Mouse (Mus musculus): ENCODE data around the gene Hist3h2ba. TPM values are rescaled to one million over a fixed set of nuclear protein-coding genes. Genes with fewer than 3 reads are reported as not detected.

Hist3h2ba gene
- polyA plus RNA-seq (2012; rRNA removed): 13.3 and 15.4 TPM in 2 replicates

GRCm38 (mm10) chr11:58948542-58949479 is at the start of gene Hist3h2ba:
Gene Hist3h2ba, plus strand, starts transcription at chr11:58948920.

GRCm38 (mm10) chr11:58903511-58904409 is 45.0 kb upstream of the Hist3h2ba start, which contains the start of gene Zfp39:
Gene Zfp39, minus strand, starts transcription at chr11:58904225.

GRCm38 (mm10) chr11:58917745-58918366 is 30.9 kb upstream of the Hist3h2ba start, which contains the start of gene Btnl10:
Gene Btnl10, plus strand, starts transcription at chr11:58917908.

GRCm38 (mm10) chr11:58938322-58939087 is 10.2 kb upstream of the Hist3h2ba start, which contains the start of gene Rnf187:
Gene Rnf187, minus strand, starts transcription at chr11:58938916.

GRCm38 (mm10) chr11:58954420-58955142 is 5.9 kb downstream of the Hist3h2ba start, which contains the start of the genes Hist3h2a and Trim17:
Gene Hist3h2a, plus strand, starts transcription at chr11:58954685.
Gene Trim17, plus strand, starts transcription at chr11:58954685.

GRCm38 (mm10) chr11:58978027-58978705 is 29.4 kb downstream of the Hist3h2ba start, which contains the start of gene Trim11:
Gene Trim11, plus strand, starts transcription at chr11:58978093.

Other genes with a start within 250 kb of the Hist3h2ba start
- gene Olfr319, start 249.8 kb upstream of the Hist3h2ba start, polyA plus RNA-seq (2012; rRNA removed): not detected in 2 replicates
- gene Olfr318, start 224.9 kb upstream of the Hist3h2ba start, polyA plus RNA-seq (2012; rRNA removed): not detected in 2 replicates
- not detected in 2 replicates for gene Olfr317, start 209.7 kb upstream of the Hist3h2ba start, polyA plus RNA-seq (2012; rRNA removed)
- not detected in 2 replicates for gene Olfr316, start 196.2 kb upstream of the Hist3h2ba start, polyA plus RNA-seq (2012; rRNA removed)
- gene Olfr315, start 175.7 kb upstream of the Hist3h2ba start, polyA plus RNA-seq (2012; rRNA removed): not detected in 2 replicates
- gene Olfr314, start 166.0 kb upstream of the Hist3h2ba start, polyA plus RNA-seq (2012; rRNA removed): not detected in 2 replicates
- 0.07 TPM in 1 of 2 replicates, not detected in the other for gene Fam183b, start 147.0 kb upstream of the Hist3h2ba start, polyA plus RNA-seq (2012; rRNA removed)
- not detected in 2 replicates for gene Olfr313, start 133.9 kb upstream of the Hist3h2ba start, polyA plus RNA-seq (2012; rRNA removed)
- gene Olfr312, start 119.7 kb upstream of the Hist3h2ba start, polyA plus RNA-seq (2012; rRNA removed): not detected in 2 replicates
- not detected in 2 replicates for gene Olfr311, start 109.7 kb upstream of the Hist3h2ba start, polyA plus RNA-seq (2012; rRNA removed)
- 2.5 and 2.6 TPM in 2 replicates for gene Gm12258, start 101.8 kb upstream of the Hist3h2ba start, polyA plus RNA-seq (2012; rRNA removed)
- gene 2810021J22Rik, start 81.7 kb upstream of the Hist3h2ba start, polyA plus RNA-seq (2012; rRNA removed): 1.6 and 1.8 TPM in 2 replicates
- 4.9 and 5.1 TPM in 2 replicates for gene Zfp39, start 44.7 kb upstream of the Hist3h2ba start, polyA plus RNA-seq (2012; rRNA removed)
- 17.3 and 19.1 TPM in 2 replicates for gene Btnl10, start 31.0 kb upstream of the Hist3h2ba start, polyA plus RNA-seq (2012; rRNA removed)
- gene Rnf187, start 10.0 kb upstream of the Hist3h2ba start, polyA plus RNA-seq (2012; rRNA removed): 67.3 and 77.9 TPM in 2 replicates
- 9.3 and 10.1 TPM in 2 replicates for gene Hist3h2a, start 5.8 kb downstream of the Hist3h2ba start, polyA plus RNA-seq (2012; rRNA removed)
- 0.05 and 0.09 TPM in 2 replicates for gene Trim17, start 5.8 kb downstream of the Hist3h2ba start, polyA plus RNA-seq (2012; rRNA removed)
- 7.3 and 8.5 TPM in 2 replicates for gene Trim11, start 29.2 kb downstream of the Hist3h2ba start, polyA plus RNA-seq (2012; rRNA removed)
- 0.10 and 0.32 TPM in 2 replicates for gene Obscn, start 187.5 kb downstream of the Hist3h2ba start, polyA plus RNA-seq (2012; rRNA removed)
- gene Iba57, start 214.8 kb downstream of the Hist3h2ba start, polyA plus RNA-seq (2012; rRNA removed): 7.9 and 8.4 TPM in 2 replicates
- 0.03 TPM in 2 replicates for gene Gjc2, start 234.3 kb downstream of the Hist3h2ba start, polyA plus RNA-seq (2012; rRNA removed)
- gene Guk1, start 243.3 kb downstream of the Hist3h2ba start, polyA plus RNA-seq (2012; rRNA removed): 36.1 and 41.5 TPM in 2 replicates

Data from liver, embryonic 14 days (tissue).